Comparison of ENCODE assay signal across 7 mouse cellular contexts in the genomic region with DNA sequence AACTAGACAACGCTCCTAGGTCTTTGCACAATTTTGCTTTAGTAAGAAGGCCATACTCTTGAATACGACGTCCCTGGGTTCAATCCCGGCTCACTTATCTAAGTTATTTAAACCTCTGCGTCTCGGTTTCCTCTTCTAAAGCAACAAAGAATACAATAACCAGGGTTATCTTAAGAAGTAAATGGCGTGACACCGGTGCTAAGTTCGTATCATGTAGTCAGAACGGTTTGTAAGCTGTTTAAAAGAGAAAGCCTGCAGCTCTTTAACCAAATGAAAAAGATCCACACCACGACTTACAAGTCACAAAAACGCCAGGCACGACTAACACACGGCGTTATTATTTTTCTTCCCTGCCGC. TPM values are rescaled to one million over a fixed set of nuclear protein-coding genes. Genes with fewer than 3 reads are reported as not detected.
DNase-seq lines count a peak whose midpoint lies in the region; ATAC-seq and TF ChIP-seq lines count a peak whose summit lies in the region.

No protein-coding gene starts in this region.

- H3K4me1 ChIP-seq in spleen, adult 2 months (ENCODE audit: control insufficient read depth, insufficient read depth, insufficient read length): peaks cover 4% of the 10 kb centered on the region
- H3K4me1 ChIP-seq in embryonic facial prominence, embryonic 11.5 days (ENCODE audit: control insufficient read depth, insufficient read depth, low read length): no peaks in the 10 kb centered on the region
- peaks cover 22% of the 10 kb centered on the region for H3K4me1 ChIP-seq in neural tube, embryonic 12.5 days

- H3K9me3 ChIP-seq in embryonic facial prominence, embryonic 11.5 days (replicated peaks; ENCODE audit: control insufficient read depth, low read length): no peaks in the 10 kb centered on the region
- H3K9me3 ChIP-seq in neural tube, embryonic 12.5 days: no peaks in the 10 kb centered on the region

- peak overlapping the region; percentile 99 for H3K9ac ChIP-seq in embryonic facial prominence, embryonic 11.5 days (replicated peaks; ENCODE audit: low read length)
- H3K9ac ChIP-seq in neural tube, embryonic 12.5 days: peak overlapping the region; percentile 96

- 3% methylated on average over 16 of the region's 16 CpGs for WGBS in spleen, adult 2 months
- under 1% methylated on average over 16 of the region's 16 CpGs for WGBS in embryonic facial prominence, embryonic 11.5 days
- WGBS in neural tube, embryonic 12.5 days: under 1% methylated on average over 16 of the region's 16 CpGs

- no peak overlapping the region for H3K27ac ChIP-seq in spleen, adult 2 months (ENCODE audit: insufficient read depth, low read length)
- H3K27ac ChIP-seq in embryonic facial prominence, embryonic 11.5 days (replicated peaks; ENCODE audit: low read depth, low read length): peak overlapping the region; percentile 96
- H3K27ac ChIP-seq in neural tube, embryonic 12.5 days: no peak overlapping the region

- H3K4me2 ChIP-seq in embryonic facial prominence, embryonic 11.5 days (ENCODE audit: low read depth, low read length): peak overlapping the region; percentile 55
- peak overlapping the region; percentile 65 for H3K4me2 ChIP-seq in neural tube, embryonic 12.5 days (replicated peaks)

- peak overlapping the region; percentile 63; the same call in 1 of the 2 replicates for H3K4me3 ChIP-seq in spleen, adult 2 months (ENCODE audit: extremely low read depth, insufficient read depth, insufficient read length)
- H3K4me3 ChIP-seq in embryonic facial prominence, embryonic 11.5 days (ENCODE audit: low read depth, low read length): peak overlapping the region; percentile 89
- H3K4me3 ChIP-seq in neural tube, embryonic 12.5 days: peak overlapping the region; percentile 84

- DNase-seq in spleen, adult 2 months (ENCODE audit: low read depth in 1 of 2, low spot score in 2 of 2): no peak
- DNase-seq in spleen, adult 12 weeks (ENCODE audit: low spot score): no peak
- DNase-seq in embryonic facial prominence, embryonic 11.5 days (ENCODE audit: low spot score): peak; percentile 44
- DNase-seq in induced T-regulatory cell, adult 2 months (ENCODE audit: low read depth): peak; percentile 60
- no peak for DNase-seq in cerebellum, adult 11-12 months
- no peak for DNase-seq in layer of hippocampus, adult 9-10 months (ENCODE audit: low spot score)

- no peaks in the 10 kb centered on the region for H3K36me3 ChIP-seq in spleen, adult 2 months (ENCODE audit: control insufficient read depth, insufficient read depth, low read length)
- H3K36me3 ChIP-seq in embryonic facial prominence, embryonic 11.5 days (replicated peaks; ENCODE audit: control insufficient read depth, insufficient read depth, low read depth, low read length): no peaks in the 10 kb centered on the region
- H3K36me3 ChIP-seq in neural tube, embryonic 12.5 days: no peaks in the 10 kb centered on the region

- H3K27me3 ChIP-seq in spleen, adult 2 months (ENCODE audit: control insufficient read depth, insufficient read depth, low read length): peaks cover 24% of the 10 kb centered on the region
- no peaks in the 10 kb centered on the region for H3K27me3 ChIP-seq in embryonic facial prominence, embryonic 11.5 days (ENCODE audit: control insufficient read depth, insufficient read depth, low read length)
- no peaks in the 10 kb centered on the region for H3K27me3 ChIP-seq in neural tube, embryonic 12.5 days (replicated peaks)

- no peak for TF ChIP-seq POLR2A in spleen, adult 2 months (IDR thresholded peaks at IDR 0.05; ENCODE audit: low read depth, low read length)

- no peak for ATAC-seq in embryonic facial prominence, embryonic 11.5 days (replicated peaks; ENCODE audit: insufficient number of reproducible peaks, low FRiP score, low TSS enrichment, low read depth)
- ATAC-seq in neural tube, embryonic 12.5 days (ENCODE audit: low FRiP score, low read depth): no peak

- TF ChIP-seq CTCF in spleen, adult 2 months (IDR thresholded peaks at IDR 0.05; ENCODE audit: extremely low read depth, insufficient read depth, insufficient read length, insufficient replicate concordance): no peak

RNA-seq across cellular contexts. Expression of a gene that starts 1.7 kb away (rescaled TPM):
- 0.89 and 1.0 TPM in 2 replicates for polyA plus RNA-seq in spleen, adult 2 months (2012; rRNA removed)
- polyA plus RNA-seq in embryonic facial prominence, embryonic 11.5 days (2014; fragmentation: Nextera tagmentation; extraction: Ambion mirVana): 73.2 and 80.9 TPM in 2 replicates
- polyA plus RNA-seq in neural tube, embryonic 12.5 days (2016; fragmentation: Nextera tagmentation; extraction: Ambion mirVana): 35.5 and 37.5 TPM in 2 replicates

RNA-seq across cellular contexts. Expression of a gene that starts 21.2 kb away (rescaled TPM):
- polyA plus RNA-seq in spleen, adult 2 months (2012; rRNA removed): not detected in 2 replicates
- polyA plus RNA-seq in embryonic facial prominence, embryonic 11.5 days (2014; fragmentation: Nextera tagmentation; extraction: Ambion mirVana): not detected in 2 replicates
- not detected in 2 replicates for polyA plus RNA-seq in neural tube, embryonic 12.5 days (2016; fragmentation: Nextera tagmentation; extraction: Ambion mirVana)

Comparison
In these comparisons a context has a peak if more than half of its experiments do, and no peak if none do; other contexts are left out.
1. DNase-seq: peak in embryonic facial prominence, embryonic 11.5 days (single experiment) and induced T-regulatory cell, adult 2 months (single experiment); none in spleen, adult 2 months (0 of 2), spleen, adult 12 weeks (single experiment), cerebellum, adult 11-12 months (single experiment) and layer of hippocampus, adult 9-10 months (single experiment).
2. RNA of a gene that starts 1.7 kb away (polyA plus RNA-seq): 73.2 to 80.9 TPM in embryonic facial prominence, embryonic 11.5 days and 35.5 to 37.5 TPM in neural tube, embryonic 12.5 days; 0.89 to 1.0 TPM in spleen, adult 2 months; every median in the first group is over 10 times any median in the second.
3. Peak in every context shown above with its lines, with median percentiles within 50 percentile points of each other: H3K4me3 ChIP-seq.